Mouse (Mus musculus): ENCODE measurements around the gene Ttyh3.

GRCm38 (mm10) chr5:140610273-140611011, 38.4 kb downstream of the Ttyh3 start:
- no peak for TF ChIP-seq CTCF (IDR thresholded peaks at IDR 0.05; ENCODE audit: control insufficient read depth, insufficient read depth, low read length)
- peak; percentile 54; the same call in 1 of the 2 replicates for TF ChIP-seq POLR2A (IDR thresholded peaks at IDR 0.05; ENCODE audit: borderline replicate concordance, control insufficient read depth, low read depth, low read length)
